Mouse (Mus musculus) CD8-positive naive resting alpha-beta T cell, adult 2 months (primary cell): ENCODE results near the gene 1700015G11Rik.

Experiments used
- DNase-seq, 2 experiments: peaks; one replicate each; pipeline ENCODE4 v3.0.0; 2022; ENCODE audit warnings: low read depth in 2 of 2, low spot score in 2 of 2

Gene 1700015G11Rik

GRCm38 (mm10) chr7:52015628-52016027, at the start of gene 1700015G11Rik:
Gene 1700015G11Rik (minus strand): TSS chr7:52015728.
- no peak for DNase-seq

GRCm38 (mm10) chr7:52056954-52057353, 41.4 kb upstream of the 1700015G11Rik start:
- DNase-seq, result no peak

- DNase-seq, result no peak
These were observed 40.7 kb upstream of the 1700015G11Rik start for GRCm38 (mm10) chr7:52056274-52056673.

GRCm38 (mm10) chr7:52055831-52056230, 40.3 kb upstream of the 1700015G11Rik start:
- no peak for DNase-seq

GRCm38 (mm10) chr7:52037600-52038582, 22.4 kb upstream of the 1700015G11Rik start:
- no peak for DNase-seq

- DNase-seq, result no peak
These were observed 8.6 kb upstream of the 1700015G11Rik start for GRCm38 (mm10) chr7:52024050-52024626.

- DNase-seq, result no peak
These were observed 6.5 kb upstream of the 1700015G11Rik start for GRCm38 (mm10) chr7:52022039-52022438.

GRCm38 (mm10) chr7:52015180-52015579, 348 bp downstream of the 1700015G11Rik start:
- DNase-seq, result no peak

- no peak for DNase-seq
These were observed 2.1 kb downstream of the 1700015G11Rik start for GRCm38 (mm10) chr7:52013457-52013856.

GRCm38 (mm10) chr7:52007138-52007537, 8.4 kb downstream of the 1700015G11Rik start:
- DNase-seq, result no peak

GRCm38 (mm10) chr7:52006296-52006630, 9.3 kb downstream of the 1700015G11Rik start:
- DNase-seq, result no peak

- peak in 1 of 2 experiments; percentile 1 for DNase-seq
These were observed 9.8 kb downstream of the 1700015G11Rik start, which contains the start of gene Svip for GRCm38 (mm10) chr7:52005511-52006295. Gene Svip (minus strand): TSS chr7:52006018.

- no peak for DNase-seq
These were observed 24.5 kb downstream of the 1700015G11Rik start for GRCm38 (mm10) chr7:51991020-51991419.

- DNase-seq, result no peak
These were observed 28.6 kb downstream of the 1700015G11Rik start for GRCm38 (mm10) chr7:51986909-51987308.

- DNase-seq, result no peak
These were observed 29.8 kb downstream of the 1700015G11Rik start for GRCm38 (mm10) chr7:51985763-51986162.

DNA sequence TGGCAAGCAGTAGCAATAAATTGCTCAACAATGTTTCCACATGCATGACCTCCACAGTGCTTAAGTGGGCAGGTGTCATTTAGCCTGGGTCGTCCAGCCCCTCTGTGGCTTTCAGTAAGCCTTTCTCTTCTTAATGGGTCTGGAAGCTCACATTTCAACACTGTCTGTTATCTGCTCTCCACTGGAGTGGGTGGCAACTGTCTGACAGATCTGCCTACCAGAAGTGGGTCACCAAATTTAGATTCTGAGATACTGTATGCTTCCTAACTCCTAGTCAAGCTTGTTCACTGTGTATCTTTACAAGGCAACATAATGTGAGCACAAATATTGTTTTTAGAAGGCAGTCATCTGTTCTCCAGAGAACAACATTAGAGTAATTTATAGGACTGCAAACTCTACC, 33.2 kb downstream of the 1700015G11Rik start:
- DNase-seq, result no peak

DNA sequence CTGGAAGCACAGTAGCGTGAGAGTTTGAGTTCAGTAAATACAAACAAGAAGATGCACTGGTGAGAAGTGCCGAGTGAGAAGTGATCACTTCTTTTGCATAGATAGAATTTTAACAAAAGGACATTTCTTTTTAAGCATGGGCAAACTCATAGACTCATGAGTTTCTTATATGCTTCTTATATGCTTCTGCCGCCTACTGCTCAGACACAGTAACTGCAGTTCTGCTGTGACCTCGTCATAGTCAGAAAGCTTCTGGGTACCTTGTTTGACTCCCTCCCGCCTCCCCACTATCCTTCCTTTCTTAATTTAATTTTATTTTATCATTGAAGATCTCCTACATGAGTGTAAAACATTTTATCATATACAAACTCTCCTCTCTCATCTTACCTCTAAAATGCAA, 36.3 kb downstream of the 1700015G11Rik start:
- DNase-seq, result no peak

DNA sequence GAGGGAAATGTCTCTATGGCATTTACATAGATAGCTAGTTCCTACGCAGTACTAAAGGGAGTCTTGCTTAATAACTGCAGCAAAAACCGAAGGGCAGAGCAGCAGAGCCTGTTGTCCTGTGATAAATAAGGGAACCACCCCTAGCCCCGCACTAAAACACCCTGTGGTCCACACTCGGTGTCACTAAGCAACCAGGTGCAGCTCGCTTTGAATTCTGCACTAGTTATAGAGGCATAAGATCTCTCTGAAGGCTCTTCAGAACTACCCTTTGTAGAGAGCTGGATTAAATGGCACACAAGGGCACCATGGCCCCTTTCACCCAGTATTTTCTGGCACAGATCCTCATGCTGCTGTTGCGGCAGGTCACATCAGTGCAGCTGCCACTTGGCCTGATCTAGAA, 40.3 kb downstream of the 1700015G11Rik start:
- DNase-seq, result no peak

- no peak for DNase-seq
These were observed 42.0 kb downstream of the 1700015G11Rik start for GRCm38 (mm10) chr7:51973526-51973925.

GRCm38 (mm10) chr7:51973091-51973490, 42.4 kb downstream of the 1700015G11Rik start:
- no peak for DNase-seq

GRCm38 (mm10) chr7:51972252-51972855, 43.2 kb downstream of the 1700015G11Rik start:
- no peak for DNase-seq
